Mouse (Mus musculus) liver, embryonic 14.5 days (tissue): ENCODE measurements around the gene Gm20604.

Source experiments
- CTCF ChIP-seq: IDR thresholded peaks from 2 replicates; pipeline ENCODE4 v1.5.1; 2016; ENCODE audit warnings: antibody characterized with exemption, low read depth, control low read depth
- EP300 ChIP-seq: IDR thresholded peaks from 2 replicates; pipeline ENCODE4 v1.6.1; 2016; ENCODE audit warnings: antibody characterized with exemption, low read depth

- no peak for TF ChIP-seq CTCF
- no peak for TF ChIP-seq EP300
These were observed 16.4 kb downstream of the Gm20604 start for GRCm38 (mm10) chr12:102742056-102742455.
